Mouse (Mus musculus): Measurements from ENCODE around the gene Agbl5. TPM values are rescaled to one million over a fixed set of nuclear protein-coding genes. Genes with fewer than 3 reads are reported as not detected.

The Agbl5 gene
- polyA plus RNA-seq, 1 experiment from 2014 or later, result 34.0 TPM

DNA sequence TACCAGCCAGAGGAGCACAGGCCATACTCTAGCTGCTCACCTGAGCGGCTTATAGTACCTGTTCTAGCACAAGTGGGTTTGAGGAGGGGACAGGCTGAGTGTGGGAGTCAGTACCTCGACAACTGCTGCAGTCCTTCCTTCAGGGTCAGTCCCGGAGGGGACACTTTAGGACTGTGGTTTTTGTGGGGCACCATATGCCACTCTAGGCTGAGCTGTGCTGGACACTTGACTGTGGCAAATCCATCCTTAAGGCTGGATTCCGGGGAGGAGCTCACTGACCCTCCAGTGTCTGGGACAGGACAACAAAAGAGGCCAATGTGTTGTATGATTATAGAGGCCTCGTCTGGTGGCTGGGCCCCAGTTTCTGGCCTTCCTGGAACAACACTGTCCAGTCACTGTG, 64.1 kb downstream of the Agbl5 start:
- H3K4me2 ChIP-seq (replicated peaks; ENCODE audit: low read depth, low read length), result no peak overlapping the region
- no peak overlapping the region for H3K4me3 ChIP-seq (ENCODE audit: low read depth, low read length)
- peaks cover 32% of the 10 kb centered on the region for H3K36me3 ChIP-seq (ENCODE audit: control insufficient read depth, insufficient read depth, low read length)
- no peaks in the 10 kb centered on the region for H3K27me3 ChIP-seq (ENCODE audit: control insufficient read depth, insufficient read depth, low read length)
- H3K4me1 ChIP-seq (ENCODE audit: control insufficient read depth, insufficient read depth, low read length), result 0 out of 2 replicates have a peak, but pooled peaks cover 15% of the 10 kb centered on the region
- H3K27ac ChIP-seq (ENCODE audit: low read length), result no peak overlapping the region
- no peak for ATAC-seq (ENCODE audit: insufficient number of reproducible peaks, insufficient read depth, low FRiP score, low read depth)
- no peak overlapping the region for H3K9ac ChIP-seq (replicated peaks; ENCODE audit: low read depth, low read length)
- H3K9me3 ChIP-seq (ENCODE audit: control insufficient read depth, low read depth, low read length), result no peaks in the 10 kb centered on the region
- WGBS, result 81% methylated on average over 5 of the region's 5 CpGs

DNA sequence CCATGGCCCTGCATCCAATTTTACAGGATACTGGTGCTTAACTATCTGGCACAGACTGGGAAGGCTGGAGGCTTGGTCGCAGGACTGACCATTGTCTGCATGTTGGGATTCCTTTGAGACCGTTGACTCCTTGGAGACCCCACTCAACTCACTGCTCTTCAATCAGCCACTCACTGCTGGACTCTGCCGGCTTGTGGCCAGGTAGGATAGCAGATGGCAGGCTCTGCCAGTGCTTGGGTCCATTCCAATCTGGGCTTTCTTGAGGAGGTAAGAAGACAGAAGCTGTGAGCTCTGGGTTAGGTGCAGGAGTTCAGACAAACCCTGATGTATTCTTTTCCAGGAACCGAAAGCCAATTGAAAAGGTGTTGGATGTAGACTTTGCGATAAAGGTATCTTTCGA, 65.6 kb downstream of the Agbl5 start:
- H3K4me1 ChIP-seq (ENCODE audit: control insufficient read depth, insufficient read depth, low read length), result peaks cover 27% of the 10 kb centered on the region; the same call in 1 of the 2 replicates
- H3K36me3 ChIP-seq (ENCODE audit: control insufficient read depth, insufficient read depth, low read length), result peaks cover 44% of the 10 kb centered on the region
- no peak overlapping the region for H3K4me3 ChIP-seq (ENCODE audit: low read depth, low read length)
- no peaks in the 10 kb centered on the region for H3K27me3 ChIP-seq (ENCODE audit: control insufficient read depth, insufficient read depth, low read length)
- no peaks in the 10 kb centered on the region for H3K9me3 ChIP-seq (ENCODE audit: control insufficient read depth, low read depth, low read length)
- ATAC-seq (ENCODE audit: insufficient number of reproducible peaks, insufficient read depth, low FRiP score, low read depth), result no peak
- no peak overlapping the region for H3K9ac ChIP-seq (replicated peaks; ENCODE audit: low read depth, low read length)
- WGBS, result 97% methylated on average over 6 of the region's 6 CpGs
- no peak overlapping the region for H3K4me2 ChIP-seq (replicated peaks; ENCODE audit: low read depth, low read length)
- no peak overlapping the region for H3K27ac ChIP-seq (ENCODE audit: low read length)

DNA sequence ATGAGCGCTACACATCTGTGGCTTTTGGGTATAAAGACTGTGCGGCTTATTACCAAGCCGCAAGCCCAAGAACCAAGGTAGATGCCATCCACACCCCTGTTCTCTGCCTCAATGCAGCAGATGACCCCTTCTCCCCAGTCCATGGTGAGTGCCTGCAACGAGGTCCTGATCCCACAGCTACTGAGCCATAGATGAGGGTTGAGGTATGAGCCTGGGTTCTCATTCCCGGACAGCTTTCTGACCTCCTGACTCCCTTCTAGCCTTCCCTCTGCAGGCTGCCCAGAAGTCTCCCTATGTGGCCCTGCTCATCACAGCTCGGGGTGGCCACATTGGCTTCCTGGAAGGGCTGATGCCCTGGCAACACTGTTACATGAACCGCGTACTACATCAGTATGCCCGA, 66.1 kb downstream of the Agbl5 start:
- no peak overlapping the region for H3K27ac ChIP-seq (ENCODE audit: low read length)
- no peak overlapping the region for H3K4me2 ChIP-seq (replicated peaks; ENCODE audit: low read depth, low read length)
- H3K9me3 ChIP-seq (ENCODE audit: control insufficient read depth, low read depth, low read length), result no peaks in the 10 kb centered on the region
- H3K36me3 ChIP-seq (ENCODE audit: control insufficient read depth, insufficient read depth, low read length), result peaks cover 44% of the 10 kb centered on the region
- peaks cover 27% of the 10 kb centered on the region; the same call in 1 of the 2 replicates for H3K4me1 ChIP-seq (ENCODE audit: control insufficient read depth, insufficient read depth, low read length)
- H3K4me3 ChIP-seq (ENCODE audit: low read depth, low read length), result no peak overlapping the region
- 93% methylated on average over 9 of the region's 9 CpGs for WGBS
- H3K9ac ChIP-seq (replicated peaks; ENCODE audit: low read depth, low read length), result no peak overlapping the region
- no peaks in the 10 kb centered on the region for H3K27me3 ChIP-seq (ENCODE audit: control insufficient read depth, insufficient read depth, low read length)
- ATAC-seq (ENCODE audit: insufficient number of reproducible peaks, insufficient read depth, low FRiP score, low read depth), result no peak

DNA sequence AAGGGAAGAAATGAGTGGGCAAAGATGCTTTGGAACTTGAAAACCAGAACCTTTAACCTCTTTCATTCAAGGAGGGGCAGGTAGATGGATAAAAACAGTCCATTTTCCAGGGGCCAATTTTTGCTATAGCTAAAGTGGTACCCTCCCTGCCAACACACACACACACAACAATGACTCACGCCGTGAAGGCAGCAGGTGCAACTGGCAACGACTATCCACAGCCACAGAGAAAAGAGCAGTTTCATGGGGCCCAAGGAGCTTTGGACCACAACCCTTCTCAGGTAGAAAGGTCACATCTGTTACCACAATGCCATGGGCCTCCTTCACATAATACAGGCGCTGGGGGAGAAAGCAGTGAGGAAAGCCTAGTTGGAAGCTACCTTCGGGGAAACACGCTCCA, 67.3 kb downstream of the Agbl5 start:
- H3K27ac ChIP-seq (ENCODE audit: low read length), result no peak overlapping the region
- no peak overlapping the region for H3K9ac ChIP-seq (replicated peaks; ENCODE audit: low read depth, low read length)
- H3K4me3 ChIP-seq (ENCODE audit: low read depth, low read length), result no peak overlapping the region
- peaks cover 21% of the 10 kb centered on the region; the same call in 1 of the 2 replicates for H3K4me1 ChIP-seq (ENCODE audit: control insufficient read depth, insufficient read depth, low read length)
- no peaks in the 10 kb centered on the region for H3K9me3 ChIP-seq (ENCODE audit: control insufficient read depth, low read depth, low read length)
- no peaks in the 10 kb centered on the region for H3K27me3 ChIP-seq (ENCODE audit: control insufficient read depth, insufficient read depth, low read length)
- WGBS, result 93% methylated on average over 6 of the region's 6 CpGs
- no peak for ATAC-seq (ENCODE audit: insufficient number of reproducible peaks, insufficient read depth, low FRiP score, low read depth)
- no peak overlapping the region for H3K4me2 ChIP-seq (replicated peaks; ENCODE audit: low read depth, low read length)
- peaks cover 44% of the 10 kb centered on the region for H3K36me3 ChIP-seq (ENCODE audit: control insufficient read depth, insufficient read depth, low read length)

Other genes with a start within 250 kb of the Agbl5 start
- gene Slc35f6, start 240.8 kb upstream of the Agbl5 start, polyA plus RNA-seq (2014; fragmentation: Nextera tagmentation; extraction: Ambion mirVana), result 28.5 and 29.8 TPM in 2 replicates
- 264 and 303 TPM in 2 replicates for gene Cenpa, start 221.9 kb upstream of the Agbl5 start, polyA plus RNA-seq (2014; fragmentation: Nextera tagmentation; extraction: Ambion mirVana)
- 10.3 and 11.0 TPM in 2 replicates for gene Dpysl5, start 177.1 kb upstream of the Agbl5 start, polyA plus RNA-seq (2014; fragmentation: Nextera tagmentation; extraction: Ambion mirVana)
- gene Mapre3, start 74.1 kb upstream of the Agbl5 start, polyA plus RNA-seq (2014; fragmentation: Nextera tagmentation; extraction: Ambion mirVana), result 19.2 and 22.7 TPM in 2 replicates
- 58.6 and 68.7 TPM in 2 replicates for gene Tmem214, start 20.7 kb upstream of the Agbl5 start, polyA plus RNA-seq (2014; fragmentation: Nextera tagmentation; extraction: Ambion mirVana)
- gene Ost4, start 19.1 kb downstream of the Agbl5 start, polyA plus RNA-seq (2014; fragmentation: Nextera tagmentation; extraction: Ambion mirVana), result 476 and 515 TPM in 2 replicates
- gene Emilin1, start 24.7 kb downstream of the Agbl5 start, polyA plus RNA-seq (2014; fragmentation: Nextera tagmentation; extraction: Ambion mirVana), result 208 and 230 TPM in 2 replicates
- gene Khk, start 32.7 kb downstream of the Agbl5 start, polyA plus RNA-seq (2014; fragmentation: Nextera tagmentation; extraction: Ambion mirVana), result 19.2 and 24.2 TPM in 2 replicates
- 5.7 and 6.4 TPM in 2 replicates for gene Cgref1, start 56.9 kb downstream of the Agbl5 start, polyA plus RNA-seq (2014; fragmentation: Nextera tagmentation; extraction: Ambion mirVana)
- gene Preb, start 71.7 kb downstream of the Agbl5 start, polyA plus RNA-seq (2014; fragmentation: Nextera tagmentation; extraction: Ambion mirVana), result 102 and 104 TPM in 2 replicates
- gene Tcf23, start 80.0 kb downstream of the Agbl5 start, polyA plus RNA-seq (2014; fragmentation: Nextera tagmentation; extraction: Ambion mirVana), result 0.50 and 0.55 TPM in 2 replicates
- 173 and 186 TPM in 2 replicates for gene Atraid, start 159.6 kb downstream of the Agbl5 start, polyA plus RNA-seq (2014; fragmentation: Nextera tagmentation; extraction: Ambion mirVana)
- gene Slc5a6, start 160.2 kb downstream of the Agbl5 start, polyA plus RNA-seq (2014; fragmentation: Nextera tagmentation; extraction: Ambion mirVana), result 9.2 and 9.7 TPM in 2 replicates
- 21.7 and 26.3 TPM in 2 replicates for gene Cad, start 166.1 kb downstream of the Agbl5 start, polyA plus RNA-seq (2014; fragmentation: Nextera tagmentation; extraction: Ambion mirVana)
- gene Dnajc5g, start 217.6 kb downstream of the Agbl5 start, polyA plus RNA-seq (2014; fragmentation: Nextera tagmentation; extraction: Ambion mirVana), result not detected in 2 replicates
- gene Slc30a3, start 219.5 kb downstream of the Agbl5 start, polyA plus RNA-seq (2014; fragmentation: Nextera tagmentation; extraction: Ambion mirVana), result 0.30 and 0.52 TPM in 2 replicates
- not detected in 2 replicates for gene Trim54, start 228.0 kb downstream of the Agbl5 start, polyA plus RNA-seq (2014; fragmentation: Nextera tagmentation; extraction: Ambion mirVana)